Mouse (Mus musculus): ENCODE measurements around the gene Lbx1.

GRCm38 (mm10) chr19:45196967-45197366 is 38.6 kb downstream of the Lbx1 start:
- TF ChIP-seq CTCF (IDR thresholded peaks at IDR 0.05; ENCODE audit: low read depth, low read length) (no peak), POLR2A (IDR thresholded peaks at IDR 0.05; ENCODE audit: borderline replicate concordance, low read depth, low read length) (no peak)
